Mouse (Mus musculus): ENCODE results near the gene Stox1. TPM values are rescaled to one million over a fixed set of nuclear protein-coding genes. Genes with fewer than 3 reads are reported as not detected.

Stox1 gene
- total RNA-seq, 2 experiments from 2014 or later, result 0.22 to 0.33 TPM

- DNase-seq, result no peak
- Histone ChIP-seq H3K4me3 (no peak overlapping the region), H3K27ac (no peak overlapping the region)
- intact Hi-C loops (cut with DNase I), result no loop called here
- TF ChIP-seq CTCF (IDR thresholded peaks at IDR 0.05), result no peak
Observed at GRCm38 (mm10) chr10:62692244-62692643, 33.7 kb downstream of the Stox1 start.

DNA sequence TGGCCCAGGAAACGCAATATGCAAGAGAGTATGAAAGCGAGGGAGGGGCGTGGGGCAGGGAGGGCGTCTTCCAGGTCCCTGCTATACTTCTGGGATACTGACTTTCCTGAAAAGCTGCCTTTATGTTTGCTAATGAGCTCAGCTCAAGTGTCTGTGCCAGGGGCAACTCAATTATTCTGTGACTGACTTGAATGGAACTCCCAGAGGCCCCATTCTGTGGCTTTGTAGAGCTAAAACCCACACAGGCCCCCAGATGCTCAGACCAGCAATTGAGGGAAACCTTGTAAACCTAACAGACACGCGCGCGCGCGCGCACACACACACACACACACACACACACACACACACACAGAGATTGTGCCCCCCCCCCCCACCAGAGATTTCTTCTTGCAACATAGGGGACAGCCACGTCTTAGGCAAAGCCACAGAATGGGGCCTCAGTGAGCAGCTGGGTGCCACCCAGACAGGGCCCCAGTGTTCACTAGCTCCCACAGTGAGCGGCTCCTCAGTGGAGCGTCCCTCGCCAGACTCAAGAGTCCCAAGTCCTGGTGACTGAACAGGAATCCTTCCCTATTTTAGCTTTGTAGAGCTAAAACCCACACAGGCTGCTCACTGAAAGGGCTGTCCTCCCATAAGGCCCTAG, 38.8 kb downstream of the Stox1 start:
- TF ChIP-seq CTCF (IDR thresholded peaks at IDR 0.05), result no peak
- no peak for DNase-seq
- no peak overlapping the region for H3K27ac ChIP-seq
- H3K4me3 ChIP-seq, result no peak overlapping the region
- intact Hi-C loops (cut with DNase I), result no loop called here

DNA sequence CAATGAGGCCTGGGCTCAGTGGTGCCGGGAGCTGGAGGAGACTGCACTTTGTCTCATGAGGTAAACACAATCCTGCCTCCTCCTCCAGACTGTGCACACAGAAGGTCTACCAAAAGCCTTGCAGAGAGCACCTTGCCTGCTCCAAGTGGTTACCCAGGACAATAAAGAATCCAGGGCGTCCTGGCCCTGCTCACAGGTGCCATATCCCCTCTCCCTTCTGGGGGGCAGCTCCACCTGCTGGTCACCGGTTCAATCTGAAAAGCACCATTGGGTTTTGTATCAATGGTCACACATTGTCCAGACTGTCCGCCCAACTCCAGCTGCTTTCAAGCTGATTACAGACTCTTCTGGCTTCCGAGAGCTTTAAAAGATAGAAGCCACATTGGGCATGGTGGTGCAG, 42.9 kb downstream of the Stox1 start:
- no peak overlapping the region for H3K4me3 ChIP-seq
- intact Hi-C loops (cut with DNase I), result no loop called here
- no peak for DNase-seq
- peak; percentile 61 for TF ChIP-seq CTCF (IDR thresholded peaks at IDR 0.05)
- H3K27ac ChIP-seq, result no peak overlapping the region

- Histone ChIP-seq H3K27ac (no peak overlapping the region), H3K4me3 (no peak overlapping the region)
- no peak for DNase-seq
- intact Hi-C loops (cut with DNase I), result no loop called here
- TF ChIP-seq CTCF (IDR thresholded peaks at IDR 0.05), result peak; percentile 48
Observed at GRCm38 (mm10) chr10:62679833-62680232, 46.1 kb downstream of the Stox1 start.

DNA sequence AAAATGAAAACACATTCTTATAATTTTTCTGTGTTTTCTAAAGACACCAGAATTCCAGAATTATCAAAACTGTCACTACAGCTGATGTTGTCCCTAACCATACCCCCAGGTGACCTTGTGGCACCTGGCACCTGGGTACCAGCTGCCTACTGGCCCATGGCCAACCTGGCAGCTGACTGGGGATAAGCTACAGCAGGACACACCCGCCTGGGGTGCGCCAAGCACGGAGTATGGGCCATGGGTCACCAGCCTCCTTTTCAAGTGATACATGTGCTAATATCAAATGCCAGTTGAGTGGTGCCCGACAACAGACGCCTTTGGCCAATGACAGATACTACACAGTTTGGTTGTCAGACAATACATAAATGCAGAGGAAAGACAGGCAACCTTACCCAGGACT, 48.6 kb downstream of the Stox1 start:
- DNase-seq, result no peak
- intact Hi-C loops (cut with DNase I), result no loop called here
- H3K4me3 ChIP-seq, result no peak overlapping the region
- no peak for TF ChIP-seq CTCF (IDR thresholded peaks at IDR 0.05)
- H3K27ac ChIP-seq, result no peak overlapping the region

- TF ChIP-seq CTCF (IDR thresholded peaks at IDR 0.05), result no peak
- H3K27ac ChIP-seq, result no peak overlapping the region
- no peak for DNase-seq
- no peak overlapping the region for H3K4me3 ChIP-seq
- intact Hi-C loops (cut with DNase I), result no loop called here
Observed at GRCm38 (mm10) chr10:62676196-62676595, 49.7 kb downstream of the Stox1 start.

DNA sequence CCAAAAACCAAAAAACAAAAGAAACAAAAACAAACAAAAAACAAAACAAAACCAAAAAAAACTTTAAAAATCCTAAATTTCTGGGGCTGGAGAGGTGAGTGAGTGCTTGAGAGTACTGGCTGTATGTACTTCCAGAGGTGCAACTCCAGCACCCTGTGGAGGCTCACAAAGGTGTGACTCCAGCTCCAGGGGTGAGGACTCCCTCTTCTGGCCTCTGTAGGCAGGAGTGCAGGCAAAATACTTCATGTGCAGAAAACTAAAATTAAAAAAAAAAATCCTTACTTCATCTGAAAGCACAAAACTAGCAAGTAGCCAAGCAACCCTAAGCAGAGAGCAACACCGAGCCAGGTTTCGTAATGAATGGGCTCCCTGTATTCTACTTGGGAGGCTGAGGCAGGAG, 53.6 kb downstream of the Stox1 start:
- H3K27ac ChIP-seq, result no peak overlapping the region
- TF ChIP-seq CTCF (IDR thresholded peaks at IDR 0.05), result peak; percentile 36
- no peak for DNase-seq
- H3K4me3 ChIP-seq, result no peak overlapping the region
- intact Hi-C loops (cut with DNase I), result no loop called here

- H3K4me3 ChIP-seq, result no peak overlapping the region
- no peak for TF ChIP-seq CTCF (IDR thresholded peaks at IDR 0.05)
- intact Hi-C loops (cut with DNase I), result no loop called here
- no peak overlapping the region for H3K27ac ChIP-seq
- no peak for DNase-seq
Observed at GRCm38 (mm10) chr10:62669245-62669644, 56.7 kb downstream of the Stox1 start.

- Histone ChIP-seq H3K27ac (no peak overlapping the region), H3K4me3 (no peak overlapping the region)
- intact Hi-C loops (cut with DNase I), result no loop called here
- TF ChIP-seq CTCF (IDR thresholded peaks at IDR 0.05), result no peak
- DNase-seq, result no peak
Observed at GRCm38 (mm10) chr10:62668463-62668862, 57.5 kb downstream of the Stox1 start.

- H3K4me3 ChIP-seq, result no peak overlapping the region
- no peak for DNase-seq
- no peak overlapping the region for H3K27ac ChIP-seq
- intact Hi-C loops (cut with DNase I), result no loop called here
- no peak for TF ChIP-seq CTCF (IDR thresholded peaks at IDR 0.05)
Observed at GRCm38 (mm10) chr10:62668043-62668442, 57.9 kb downstream of the Stox1 start.

- intact Hi-C loops (cut with DNase I), result no loop called here
- DNase-seq, result peak; percentile 71
- TF ChIP-seq CTCF (IDR thresholded peaks at IDR 0.05), result no peak
- Histone ChIP-seq H3K27ac (peak overlapping the region; percentile 84), H3K4me3 (peak overlapping the region; percentile 67)
Observed at GRCm38 (mm10) chr10:62664963-62665590, 60.9 kb downstream of the Stox1 start.

DNA sequence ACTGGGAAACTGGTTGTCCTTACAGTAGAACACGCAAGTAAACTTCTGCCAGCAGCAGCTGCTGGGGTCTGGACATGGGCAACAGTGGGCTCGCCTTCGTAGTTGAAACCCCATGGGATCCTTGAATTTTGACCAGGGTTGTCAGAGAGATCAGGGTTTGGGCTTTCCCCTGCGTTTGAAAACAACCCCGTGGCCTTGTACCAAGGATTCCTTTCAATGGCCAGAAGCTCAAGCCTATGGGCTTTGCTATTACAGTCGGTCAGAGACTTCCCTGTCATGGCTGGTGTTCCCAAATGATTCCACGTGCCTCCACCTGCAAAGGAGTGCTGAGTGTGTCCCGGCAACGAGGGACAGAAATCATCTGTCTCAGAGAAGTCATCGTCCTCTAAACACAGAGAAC, 61.8 kb downstream of the Stox1 start:
- intact Hi-C loops (cut with DNase I), result no loop called here
- Histone ChIP-seq H3K27ac (peak overlapping the region; percentile 84), H3K4me3 (peak overlapping the region; percentile 67)
- TF ChIP-seq CTCF (IDR thresholded peaks at IDR 0.05), result no peak
- no peak for DNase-seq

DNA sequence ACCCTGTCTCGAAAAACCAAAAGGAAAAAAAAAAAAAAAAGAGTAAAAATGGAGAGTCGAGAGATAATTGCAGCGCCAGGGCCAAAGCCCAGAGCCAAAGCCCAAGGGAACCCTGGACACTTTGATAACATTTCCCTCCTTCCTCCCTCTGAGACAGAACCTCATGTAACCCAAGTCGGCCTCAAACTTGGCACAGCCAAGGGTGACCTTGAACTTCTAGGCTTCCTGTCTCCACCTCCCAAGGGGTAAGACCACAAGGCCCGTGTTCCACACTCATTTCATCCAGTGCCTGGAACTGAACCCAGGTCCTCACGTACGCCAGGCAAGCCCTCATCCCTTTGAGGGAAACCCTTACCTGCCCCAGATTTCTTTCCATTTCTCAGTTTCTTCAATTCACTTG, 69.2 kb downstream of the Stox1 start:
- Histone ChIP-seq H3K4me3 (no peak overlapping the region), H3K27ac (no peak overlapping the region)
- intact Hi-C loops (cut with DNase I), result no loop called here
- DNase-seq, result no peak
- no peak for TF ChIP-seq CTCF (IDR thresholded peaks at IDR 0.05)

DNA sequence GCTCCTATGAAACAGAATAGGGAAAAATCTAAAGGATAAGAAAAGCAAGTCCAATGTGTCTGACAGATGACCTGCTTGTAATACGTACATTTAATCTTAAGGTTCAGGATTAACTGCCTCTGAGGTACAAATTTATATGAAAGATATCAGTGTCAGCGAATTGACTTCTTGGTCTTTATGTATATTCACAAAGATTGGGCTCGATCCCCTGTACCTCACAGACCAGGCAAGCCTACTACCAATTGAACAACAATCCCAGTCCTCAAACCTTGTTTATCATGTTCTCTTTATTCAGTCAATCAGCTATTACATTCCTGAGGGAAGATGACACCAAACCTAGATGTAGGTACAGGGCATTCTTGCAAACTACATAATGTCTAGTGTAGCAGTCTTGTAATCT, 74.0 kb downstream of the Stox1 start:
- intact Hi-C loops (cut with DNase I), result no loop called here
- no peak for DNase-seq
- no peak for TF ChIP-seq CTCF (IDR thresholded peaks at IDR 0.05)

More for the DNA sequence above, 74.0 kb downstream of the Stox1 start:
- Histone ChIP-seq H3K27ac (peak overlapping the region; percentile 98), H3K4me3 (peak overlapping the region; percentile 99)
